Mouse (Mus musculus): ENCODE measurements around the gene Kcnd3.

Gene Kcnd3

GRCm38 (mm10) chr3:105509321-105509720 is 57.2 kb downstream of the Kcnd3 start:
- POLR2A ChIA-PET = no interaction called here
- CTCF ChIA-PET = no interaction called here

GRCm38 (mm10) chr3:105511836-105512235 is 59.7 kb downstream of the Kcnd3 start:
- CTCF ChIA-PET = no interaction called here
- POLR2A ChIA-PET = interaction anchor here in 1 of 4 experiments (0.5 to 1.2 kb wide), 2 partner anchors 16 to 324 kb away, joined by 3 to 4 read pairs; no protein-coding TSS in a partner anchor

- ChIA-PET POLR2A (no interaction called here), CTCF (no interaction called here)
These were observed 62.1 kb downstream of the Kcnd3 start for GRCm38 (mm10) chr3:105514215-105514614.

GRCm38 (mm10) chr3:105515035-105515434 is 62.9 kb downstream of the Kcnd3 start:
- POLR2A ChIA-PET = no interaction called here
- CTCF ChIA-PET = interaction anchor here in 2 of 4 experiments (0.6 to 1.1 kb wide), 2 partner anchors 64 to 335 kb away, joined by 3 read pairs; no protein-coding TSS in a partner anchor

GRCm38 (mm10) chr3:105515640-105516039 is 63.5 kb downstream of the Kcnd3 start:
- CTCF ChIA-PET = interaction anchor here in 1 of 4 experiments (0.9 to 1.1 kb wide), 2 partner anchors 64 to 364 kb away, joined by 3 to 4 read pairs; no protein-coding TSS in a partner anchor

GRCm38 (mm10) chr3:105520446-105520845 is 68.3 kb downstream of the Kcnd3 start:
- POLR2A ChIA-PET = no interaction called here
- CTCF ChIA-PET = no interaction called here

More at GRCm38 (mm10) chr3:105515640-105516039, 63.5 kb downstream of the Kcnd3 start:
- POLR2A ChIA-PET = interaction anchor here in 1 of 4 experiments (0.5 kb wide), 1 partner anchor 459 kb away, joined by 4 read pairs; no protein-coding TSS in a partner anchor

- POLR2A ChIA-PET = interaction anchor here in 1 of 4 experiments (0.5 kb wide), 1 partner anchor 21 kb away, joined by 3 read pairs; no protein-coding TSS in a partner anchor
- CTCF ChIA-PET = interaction anchor here in 1 of 4 experiments (0.7 kb wide), 1 partner anchor 134 kb away, joined by 3 read pairs; no protein-coding TSS in a partner anchor
These were observed 69.1 kb downstream of the Kcnd3 start for GRCm38 (mm10) chr3:105521178-105521631.

GRCm38 (mm10) chr3:105521639-105522038 is 69.5 kb downstream of the Kcnd3 start:
- ChIA-PET POLR2A (interaction anchor here in 1 of 4 experiments (0.5 kb wide), 1 partner anchor 20 kb away, joined by 3 read pairs; no protein-coding TSS in a partner anchor), CTCF (interaction anchor here in 1 of 4 experiments (0.7 kb wide), 1 partner anchor 134 kb away, joined by 3 read pairs; no protein-coding TSS in a partner anchor)

GRCm38 (mm10) chr3:105528860-105529259 is 76.7 kb downstream of the Kcnd3 start:
- ChIA-PET POLR2A (no interaction called here), CTCF (no interaction called here)

- CTCF ChIA-PET = interaction anchor here in 1 of 4 experiments (0.6 kb wide), 1 partner anchor 735 kb away, joined by 3 read pairs; no protein-coding TSS in a partner anchor
These were observed 77.6 kb downstream of the Kcnd3 start for GRCm38 (mm10) chr3:105529700-105530099.

GRCm38 (mm10) chr3:105530363-105531130 is 78.4 kb downstream of the Kcnd3 start:
- CTCF ChIA-PET = interaction anchor here in 1 of 4 experiments (0.6 kb wide), 1 partner anchor 127 kb away, joined by 9 read pairs; no protein-coding TSS in a partner anchor
- POLR2A ChIA-PET = interaction anchor here in 1 of 4 experiments (0.7 kb wide), 1 partner anchor 75 kb away, joined by 3 read pairs; no protein-coding TSS in a partner anchor

More at GRCm38 (mm10) chr3:105529700-105530099, 77.6 kb downstream of the Kcnd3 start:
- POLR2A ChIA-PET = no interaction called here

GRCm38 (mm10) chr3:105538406-105538805 is 86.3 kb downstream of the Kcnd3 start:
- POLR2A ChIA-PET = interaction anchor here in 1 of 4 experiments (0.6 kb wide), 1 partner anchor 11 kb away, joined by 3 read pairs; no protein-coding TSS in a partner anchor
- CTCF ChIA-PET = interaction anchor here in 1 of 4 experiments (0.6 kb wide), 1 partner anchor 230 kb away, joined by 6 read pairs; no protein-coding TSS in a partner anchor

- CTCF ChIA-PET = interaction anchor here in 1 of 4 experiments (0.6 kb wide), 1 partner anchor 229 kb away, joined by 6 read pairs; no protein-coding TSS in a partner anchor
These were observed 86.9 kb downstream of the Kcnd3 start for GRCm38 (mm10) chr3:105538819-105539607.

GRCm38 (mm10) chr3:105542741-105543140 is 90.6 kb downstream of the Kcnd3 start:
- ChIA-PET CTCF (no interaction called here), POLR2A (no interaction called here)

More at GRCm38 (mm10) chr3:105538819-105539607, 86.9 kb downstream of the Kcnd3 start:
- POLR2A ChIA-PET = interaction anchor here in 1 of 4 experiments (0.6 kb wide), 1 partner anchor 12 kb away, joined by 3 read pairs; no protein-coding TSS in a partner anchor

GRCm38 (mm10) chr3:105544106-105544505 is 92.0 kb downstream of the Kcnd3 start:
- ChIA-PET CTCF (no interaction called here), POLR2A (no interaction called here)

GRCm38 (mm10) chr3:105546611-105547071 is 94.5 kb downstream of the Kcnd3 start:
- ChIA-PET CTCF (no interaction called here), POLR2A (interaction anchor here in 1 of 4 experiments (1.2 kb wide), 1 partner anchor 13 kb away, joined by 3 read pairs; no protein-coding TSS in a partner anchor)

GRCm38 (mm10) chr3:105548074-105548771 is 96.1 kb downstream of the Kcnd3 start:
- ChIA-PET CTCF (no interaction called here), POLR2A (interaction anchor here in 1 of 4 experiments (0.5 kb wide), 1 partner anchor 850 kb away, joined by 3 read pairs; no protein-coding TSS in a partner anchor)

GRCm38 (mm10) chr3:105559456-105559855 is 107.3 kb downstream of the Kcnd3 start:
- CTCF ChIA-PET = interaction anchor here in 1 of 4 experiments (0.6 kb wide), 1 partner anchor 11 kb away, joined by 3 read pairs; no protein-coding TSS in a partner anchor
- POLR2A ChIA-PET = no interaction called here
